Mouse (Mus musculus): ENCODE measurements around the gene Sphk1. TPM values are rescaled to one million over a fixed set of nuclear protein-coding genes. Genes with fewer than 3 reads are reported as not detected.
"Not testable (repeated sequence)": the region's sequence is repeated elsewhere in the genome, so short reads cannot be mapped to it uniquely, and the experiment has no call there.

Gene Sphk1
- polyA plus RNA-seq, 1 experiment from 2014 or later = 13.0 TPM

DNA sequence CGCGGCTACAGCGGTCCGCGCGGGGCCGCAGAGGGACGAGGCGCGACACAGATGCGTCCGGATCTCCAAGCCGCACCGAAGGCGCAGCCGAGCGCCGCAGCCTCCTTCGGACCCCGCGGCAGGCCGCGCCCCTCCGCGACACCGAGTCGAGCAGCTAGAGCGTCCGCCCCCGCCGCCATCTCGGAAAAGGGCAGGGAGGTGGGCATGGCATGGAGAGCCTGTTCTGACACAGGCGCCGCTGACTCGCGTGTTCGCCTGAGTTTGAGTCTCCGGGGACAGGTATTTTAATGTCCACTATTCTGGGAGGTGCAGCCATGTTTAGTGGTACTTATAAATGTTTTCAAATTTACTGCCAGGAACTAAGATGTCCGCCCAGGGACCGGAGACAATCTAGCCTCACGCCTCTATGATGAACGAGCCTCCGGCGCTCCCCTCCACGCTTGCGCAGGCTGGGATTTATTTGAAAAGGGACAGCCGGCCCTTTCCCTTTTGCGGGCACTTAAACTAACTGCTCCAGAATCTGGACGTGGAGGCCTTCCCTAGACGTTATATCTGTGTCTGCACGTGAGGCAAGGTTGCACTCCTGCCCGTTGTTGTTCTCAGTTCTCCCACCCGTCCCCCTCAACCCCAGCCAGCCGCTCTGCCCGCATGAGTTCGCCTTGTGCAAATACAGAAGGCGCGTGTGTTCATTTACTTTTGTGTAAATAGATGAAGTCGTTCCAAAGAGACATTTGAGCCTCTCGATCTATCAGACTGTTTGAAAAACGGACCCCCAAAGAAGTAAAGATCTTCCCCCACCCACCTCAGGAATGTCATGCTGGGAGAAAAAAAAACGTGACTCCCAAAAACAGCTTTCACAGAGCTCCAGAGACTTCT, 40.3 kb upstream of the Sphk1 start:
- Histone ChIP-seq H3K9ac (replicated peaks; ENCODE audit: low read depth, low read length) (peak overlapping the region; percentile 97), H3K4me2 (replicated peaks; ENCODE audit: low read depth, low read length) (peak overlapping the region; percentile 54), H3K36me3 (ENCODE audit: control insufficient read depth, insufficient read depth, low read length) (peaks cover 19% of the 10 kb centered on the region), H3K27me3 (ENCODE audit: control insufficient read depth, insufficient read depth, low read length) (no peaks in the 10 kb centered on the region), H3K4me1 (ENCODE audit: control insufficient read depth, insufficient read depth, low read length) (peaks cover 16% of the 10 kb centered on the region; the same call in 1 of the 2 replicates), H3K27ac (ENCODE audit: low read length) (peak overlapping the region; percentile 87), H3K9me3 (ENCODE audit: control insufficient read depth, low read depth, low read length) (no peaks in the 10 kb centered on the region), H3K4me3 (ENCODE audit: low read depth, low read length) (peak overlapping the region; percentile 97)
- WGBS = under 1% methylated on average over 62 of the region's 62 CpGs
- peak; percentile 82 for ATAC-seq (ENCODE audit: insufficient number of reproducible peaks, insufficient read depth, low FRiP score, low read depth)

GRCm38 (mm10) chr11:116491338-116491737, 39.4 kb upstream of the Sphk1 start:
- no peak for ATAC-seq (ENCODE audit: insufficient number of reproducible peaks, insufficient read depth, low FRiP score, low read depth)
- Histone ChIP-seq H3K9ac (replicated peaks; ENCODE audit: low read depth, low read length) (no peak overlapping the region), H3K36me3 (ENCODE audit: control insufficient read depth, insufficient read depth, low read length) (peaks cover 13% of the 10 kb centered on the region), H3K27me3 (ENCODE audit: control insufficient read depth, insufficient read depth, low read length) (no peaks in the 10 kb centered on the region), H3K9me3 (ENCODE audit: control insufficient read depth, low read depth, low read length) (no peaks in the 10 kb centered on the region), H3K4me3 (ENCODE audit: low read depth, low read length) (no peak overlapping the region), H3K27ac (ENCODE audit: low read length) (peak overlapping the region; percentile 87), H3K4me2 (replicated peaks; ENCODE audit: low read depth, low read length) (no peak overlapping the region), H3K4me1 (ENCODE audit: control insufficient read depth, insufficient read depth, low read length) (peaks cover 17% of the 10 kb centered on the region; the same call in 1 of the 2 replicates)
- 66% methylated on average over 6 of the region's 6 CpGs for WGBS

- not testable (repeated sequence) for H3K27ac ChIP-seq (ENCODE audit: low read length); H3K27me3 ChIP-seq (ENCODE audit: control insufficient read depth, insufficient read depth, low read length); H3K36me3 ChIP-seq (ENCODE audit: control insufficient read depth, insufficient read depth, low read length); H3K9ac ChIP-seq (replicated peaks; ENCODE audit: low read depth, low read length); ATAC-seq (ENCODE audit: insufficient number of reproducible peaks, insufficient read depth, low FRiP score, low read depth); H3K4me2 ChIP-seq (replicated peaks; ENCODE audit: low read depth, low read length); H3K4me3 ChIP-seq (ENCODE audit: low read depth, low read length); H3K9me3 ChIP-seq (ENCODE audit: control insufficient read depth, low read depth, low read length)
- WGBS = 80% methylated on average over 1 of the region's 1 CpGs
- peaks cover 17% of the 10 kb centered on the region; the same call in 1 of the 2 replicates for H3K4me1 ChIP-seq (ENCODE audit: control insufficient read depth, insufficient read depth, low read length)
These were observed 38.2 kb upstream of the Sphk1 start for GRCm38 (mm10) chr11:116492507-116492906.

- no peaks in the 10 kb centered on the region for H3K9me3 ChIP-seq (ENCODE audit: control insufficient read depth, low read depth, low read length)
- no peak overlapping the region for H3K4me2 ChIP-seq (replicated peaks; ENCODE audit: low read depth, low read length)
- no peak overlapping the region for H3K4me3 ChIP-seq (ENCODE audit: low read depth, low read length)
- H3K36me3 ChIP-seq (ENCODE audit: control insufficient read depth, insufficient read depth, low read length) = no peaks in the 10 kb centered on the region
- no peak overlapping the region for H3K9ac ChIP-seq (replicated peaks; ENCODE audit: low read depth, low read length)
- ATAC-seq (ENCODE audit: insufficient number of reproducible peaks, insufficient read depth, low FRiP score, low read depth) = no peak
- no peak overlapping the region for H3K27ac ChIP-seq (ENCODE audit: low read length)
- 71% methylated on average over 5 of the region's 5 CpGs for WGBS
- H3K4me1 ChIP-seq (ENCODE audit: control insufficient read depth, insufficient read depth, low read length) = peaks cover 17% of the 10 kb centered on the region; the same call in 1 of the 2 replicates
- no peaks in the 10 kb centered on the region for H3K27me3 ChIP-seq (ENCODE audit: control insufficient read depth, insufficient read depth, low read length)
These were observed 37.5 kb upstream of the Sphk1 start for GRCm38 (mm10) chr11:116493191-116493590.

DNA sequence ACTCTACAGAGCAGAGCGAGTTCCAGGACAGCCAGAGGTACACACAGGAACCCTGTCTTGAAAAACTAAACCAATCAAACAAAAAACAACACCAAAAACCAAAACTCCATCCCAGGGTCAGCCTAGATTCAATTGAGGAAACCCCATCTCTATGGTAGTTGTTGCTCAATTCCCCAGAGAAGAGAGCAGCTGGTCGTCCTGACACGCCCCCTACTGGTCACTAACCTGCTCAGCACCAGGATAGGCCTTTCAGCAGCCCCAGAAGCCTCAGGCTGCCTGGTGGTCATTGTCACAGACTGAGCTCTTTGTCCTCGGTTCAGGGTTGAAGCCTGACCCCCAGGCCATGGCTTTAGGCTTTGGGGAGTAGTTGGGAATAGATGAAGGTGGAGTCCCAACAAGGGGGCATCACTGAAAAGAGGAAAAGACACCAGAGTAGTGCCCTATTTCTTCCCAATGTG, 36.9 kb upstream of the Sphk1 start, which contains the start of gene Prpsap1:
Gene Prpsap1, minus strand, starts transcription at position 408 of the 458 bp plus-strand sequence.
- H3K27me3 ChIP-seq (ENCODE audit: control insufficient read depth, insufficient read depth, low read length) = no peaks in the 10 kb centered on the region
- no peak within 1 kb of the TSS; the same call in 1 of the 2 replicates for H3K4me2 ChIP-seq (replicated peaks; ENCODE audit: low read depth, low read length)
- ATAC-seq (ENCODE audit: insufficient number of reproducible peaks, insufficient read depth, low FRiP score, low read depth) = no peak
- H3K27ac ChIP-seq (ENCODE audit: low read length) = peak within 1 kb of the TSS; percentile 96
- peaks cover 17% of the 10 kb centered on the region; the same call in 1 of the 2 replicates for H3K4me1 ChIP-seq (ENCODE audit: control insufficient read depth, insufficient read depth, low read length)
- H3K9ac ChIP-seq (replicated peaks; ENCODE audit: low read depth, low read length) = no peak within 1 kb of the TSS
- no peaks in the 10 kb centered on the region for H3K9me3 ChIP-seq (ENCODE audit: control insufficient read depth, low read depth, low read length)
- 26% methylated on average over 4 of the region's 4 CpGs for WGBS
- H3K4me3 ChIP-seq (ENCODE audit: low read depth, low read length) = no peak within 1 kb of the TSS
- no peaks in the 10 kb centered on the region for H3K36me3 ChIP-seq (ENCODE audit: control insufficient read depth, insufficient read depth, low read length)

- WGBS = 30% methylated on average over 13 of the region's 13 CpGs
- no peaks in the 10 kb centered on the region for H3K27me3 ChIP-seq (ENCODE audit: control insufficient read depth, insufficient read depth, low read length)
- H3K36me3 ChIP-seq (ENCODE audit: control insufficient read depth, insufficient read depth, low read length) = no peaks in the 10 kb centered on the region
- H3K4me1 ChIP-seq (ENCODE audit: control insufficient read depth, insufficient read depth, low read length) = peaks cover 14% of the 10 kb centered on the region; the same call in 1 of the 2 replicates
- H3K4me3 ChIP-seq (ENCODE audit: low read depth, low read length) = no peak overlapping the region
- peak; percentile 50 for ATAC-seq (ENCODE audit: insufficient number of reproducible peaks, insufficient read depth, low FRiP score, low read depth)
- H3K4me2 ChIP-seq (replicated peaks; ENCODE audit: low read depth, low read length) = no peak overlapping the region; the same call in 1 of the 2 replicates
- H3K9ac ChIP-seq (replicated peaks; ENCODE audit: low read depth, low read length) = no peak overlapping the region
- peak overlapping the region; percentile 96 for H3K27ac ChIP-seq (ENCODE audit: low read length)
- no peaks in the 10 kb centered on the region for H3K9me3 ChIP-seq (ENCODE audit: control insufficient read depth, low read depth, low read length)
These were observed 36.1 kb upstream of the Sphk1 start for GRCm38 (mm10) chr11:116494474-116495174.

- Histone ChIP-seq H3K9ac (replicated peaks; ENCODE audit: low read depth, low read length) (no peak overlapping the region), H3K9me3 (ENCODE audit: control insufficient read depth, low read depth, low read length) (no peaks in the 10 kb centered on the region), H3K36me3 (ENCODE audit: control insufficient read depth, insufficient read depth, low read length) (no peaks in the 10 kb centered on the region), H3K4me1 (ENCODE audit: control insufficient read depth, insufficient read depth, low read length) (peaks cover 8% of the 10 kb centered on the region; the same call in 1 of the 2 replicates), H3K4me3 (ENCODE audit: low read depth, low read length) (no peak overlapping the region), H3K27me3 (ENCODE audit: control insufficient read depth, insufficient read depth, low read length) (no peaks in the 10 kb centered on the region), H3K27ac (ENCODE audit: low read length) (no peak overlapping the region), H3K4me2 (replicated peaks; ENCODE audit: low read depth, low read length) (no peak overlapping the region)
- ATAC-seq (ENCODE audit: insufficient number of reproducible peaks, insufficient read depth, low FRiP score, low read depth) = no peak
- WGBS = 86% methylated on average over 4 of the region's 4 CpGs
These were observed 33.4 kb upstream of the Sphk1 start for GRCm38 (mm10) chr11:116497313-116497712.

- WGBS = 33% methylated on average over 33 of the region's 34 CpGs
- peak overlapping the region; percentile 21; the same call in 1 of the 2 replicates for H3K4me3 ChIP-seq (ENCODE audit: low read depth, low read length)
- no peaks in the 10 kb centered on the region for H3K36me3 ChIP-seq (ENCODE audit: control insufficient read depth, insufficient read depth, low read length)
- ATAC-seq (ENCODE audit: insufficient number of reproducible peaks, insufficient read depth, low FRiP score, low read depth) = no peak
- peaks cover 8% of the 10 kb centered on the region; the same call in 1 of the 2 replicates for H3K4me1 ChIP-seq (ENCODE audit: control insufficient read depth, insufficient read depth, low read length)
- H3K9ac ChIP-seq (replicated peaks; ENCODE audit: low read depth, low read length) = no peak overlapping the region
- H3K27me3 ChIP-seq (ENCODE audit: control insufficient read depth, insufficient read depth, low read length) = no peaks in the 10 kb centered on the region
- no peaks in the 10 kb centered on the region for H3K9me3 ChIP-seq (ENCODE audit: control insufficient read depth, low read depth, low read length)
- H3K4me2 ChIP-seq (replicated peaks; ENCODE audit: low read depth, low read length) = peak overlapping the region; percentile 53
- H3K27ac ChIP-seq (ENCODE audit: low read length) = no peak overlapping the region
These were observed 32.1 kb upstream of the Sphk1 start for GRCm38 (mm10) chr11:116498596-116498995.

Data from stomach, embryonic 14.5 days (tissue).